Mouse (Mus musculus): ENCODE measurements around the gene Zfand2b. TPM values are rescaled to one million over a fixed set of nuclear protein-coding genes. Genes with fewer than 3 reads are reported as not detected.

Zfand2b gene
- polyA plus RNA-seq (2014; fragmentation: Nextera tagmentation; extraction: Ambion mirVana) = 39.6 and 40.0 TPM in 2 replicates

- H3K36me3 ChIP-seq (ENCODE audit: control insufficient read depth, insufficient read depth, low read length) = peaks cover 31% of the 10 kb centered on the region
- peak within 1 kb of the TSS; percentile 70 for H3K27ac ChIP-seq (ENCODE audit: low read depth, low read length)
- ATAC-seq (ENCODE audit: low FRiP score, low TSS enrichment) = peak; percentile 98
- H3K9me3 ChIP-seq (ENCODE audit: control insufficient read depth, low read length) = no peaks in the 10 kb centered on the region
- H3K4me3 ChIP-seq (ENCODE audit: low read length) = peak within 1 kb of the TSS; percentile 68
- H3K4me2 ChIP-seq (replicated peaks; ENCODE audit: low read depth, low read length) = peak within 1 kb of the TSS; percentile 48
- H3K27me3 ChIP-seq (ENCODE audit: control insufficient read depth, insufficient read depth, low read length) = no peaks in the 10 kb centered on the region
- peaks cover 5% of the 10 kb centered on the region for H3K4me1 ChIP-seq (ENCODE audit: control insufficient read depth, insufficient read depth, low read length)
- peak within 1 kb of the TSS; percentile 68 for H3K9ac ChIP-seq (ENCODE audit: low read depth, low read length)
- WGBS = 2% methylated on average over 57 of the region's 59 CpGs
These were observed at the start of gene Zfand2b for GRCm38 (mm10) chr1:75168472-75169464. Zfand2b (plus strand) TSS chr1:75168646.

DNA sequence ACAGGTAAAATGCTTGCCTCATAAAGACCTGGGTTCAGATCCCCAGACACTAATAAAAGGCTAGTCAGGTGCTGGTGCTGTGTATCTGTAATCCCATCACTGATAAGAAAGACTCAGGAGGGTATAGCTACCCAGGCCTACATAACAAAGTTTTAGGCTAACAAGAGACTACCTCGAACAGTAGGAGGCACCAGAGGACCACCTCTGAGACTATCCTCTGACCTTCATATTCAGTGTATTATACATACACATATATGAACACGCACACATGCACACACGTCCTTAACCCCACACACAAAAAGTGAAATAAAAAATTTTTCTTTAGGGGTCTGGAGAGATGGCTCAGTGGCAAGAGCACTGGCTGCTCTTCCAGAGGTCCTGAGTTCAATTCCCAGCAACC, 46.2 kb upstream of the Zfand2b start:
- H3K9ac ChIP-seq (ENCODE audit: low read depth, low read length) = no peak overlapping the region
- H3K4me2 ChIP-seq (replicated peaks; ENCODE audit: low read depth, low read length) = no peak overlapping the region
- H3K27me3 ChIP-seq (ENCODE audit: control insufficient read depth, insufficient read depth, low read length) = no peaks in the 10 kb centered on the region
- no peak overlapping the region for H3K4me3 ChIP-seq (ENCODE audit: low read length)
- no peaks in the 10 kb centered on the region for H3K36me3 ChIP-seq (ENCODE audit: control insufficient read depth, insufficient read depth, low read length)
- H3K9me3 ChIP-seq (ENCODE audit: control insufficient read depth, low read length) = no peaks in the 10 kb centered on the region
- H3K4me1 ChIP-seq (ENCODE audit: control insufficient read depth, insufficient read depth, low read length) = no peaks in the 10 kb centered on the region
- 77% methylated on average over 3 of the region's 3 CpGs for WGBS
- no peak for ATAC-seq (ENCODE audit: low FRiP score, low TSS enrichment)
- H3K27ac ChIP-seq (ENCODE audit: low read depth, low read length) = no peak overlapping the region

DNA sequence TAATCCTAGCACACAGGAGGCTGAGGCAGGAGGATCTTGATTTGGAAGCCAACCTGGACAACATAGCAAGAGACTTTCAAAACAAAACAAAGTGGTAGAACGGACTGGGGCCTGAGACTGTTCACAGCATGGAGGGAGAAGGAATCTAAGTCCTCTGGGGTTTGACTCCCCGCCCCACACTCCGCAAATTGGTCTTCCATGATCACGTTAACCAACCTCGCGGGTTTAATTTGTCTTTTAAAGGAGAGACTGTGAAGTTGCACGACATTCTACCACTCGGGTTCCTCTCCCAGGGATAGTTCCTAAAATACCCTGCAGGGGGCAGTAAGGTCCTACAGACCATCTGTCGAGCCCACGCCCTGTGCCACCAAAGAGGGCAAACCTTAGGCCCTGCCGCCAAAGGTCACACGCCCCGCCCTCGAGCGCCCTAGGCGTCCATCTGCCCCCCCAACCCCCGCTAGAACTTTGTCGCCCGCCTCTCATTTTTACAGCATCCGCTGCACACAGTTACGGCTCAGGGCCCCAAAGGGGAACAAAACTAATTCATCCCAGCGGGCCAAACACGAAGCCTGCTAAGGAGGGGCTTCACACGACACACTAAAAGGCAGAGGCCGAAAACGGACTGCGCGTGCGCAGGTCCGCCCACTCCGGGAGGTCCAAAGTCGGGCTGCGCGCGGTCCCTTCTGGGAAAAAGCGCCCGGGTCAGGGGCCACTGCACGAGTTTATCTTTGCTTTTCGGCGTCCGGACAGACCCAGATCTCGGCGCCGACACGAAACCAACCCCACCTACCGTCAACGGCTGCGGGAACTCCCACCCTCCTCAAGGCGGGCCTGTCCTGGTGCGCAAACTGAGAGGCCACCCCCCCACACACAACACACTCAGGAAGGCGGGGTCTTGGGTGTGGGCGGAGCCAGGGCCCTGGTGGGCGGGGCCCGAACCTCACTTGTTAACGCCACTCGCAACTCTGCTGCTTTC, 43.8 kb upstream of the Zfand2b start, which contains the start of gene Nhej1:
TSS of gene Nhej1 (minus strand) at position 855 of the 976 bp plus-strand sequence.
- peak within 1 kb of the TSS; percentile 54 for H3K4me3 ChIP-seq (ENCODE audit: low read length)
- 1% methylated on average over 56 of the region's 56 CpGs for WGBS
- H3K4me1 ChIP-seq (ENCODE audit: control insufficient read depth, insufficient read depth, low read length) = no peaks in the 10 kb centered on the region
- H3K9ac ChIP-seq (ENCODE audit: low read depth, low read length) = peak within 1 kb of the TSS; percentile 65
- H3K36me3 ChIP-seq (ENCODE audit: control insufficient read depth, insufficient read depth, low read length) = no peaks in the 10 kb centered on the region
- ATAC-seq (ENCODE audit: low FRiP score, low TSS enrichment) = peak; percentile 97
- H3K9me3 ChIP-seq (ENCODE audit: control insufficient read depth, low read length) = no peaks in the 10 kb centered on the region
- peak within 1 kb of the TSS; percentile 53 for H3K4me2 ChIP-seq (replicated peaks; ENCODE audit: low read depth, low read length)
- H3K27me3 ChIP-seq (ENCODE audit: control insufficient read depth, insufficient read depth, low read length) = no peaks in the 10 kb centered on the region
- H3K27ac ChIP-seq (ENCODE audit: low read depth, low read length) = peak within 1 kb of the TSS; percentile 95

- 39% methylated on average over 5 of the region's 5 CpGs for WGBS
- H3K36me3 ChIP-seq (ENCODE audit: control insufficient read depth, insufficient read depth, low read length) = no peaks in the 10 kb centered on the region
- peak overlapping the region; percentile 53 for H3K4me2 ChIP-seq (replicated peaks; ENCODE audit: low read depth, low read length)
- H3K27ac ChIP-seq (ENCODE audit: low read depth, low read length) = no peak overlapping the region; the same call in 1 of the 2 replicates
- no peaks in the 10 kb centered on the region for H3K4me1 ChIP-seq (ENCODE audit: control insufficient read depth, insufficient read depth, low read length)
- no peaks in the 10 kb centered on the region for H3K27me3 ChIP-seq (ENCODE audit: control insufficient read depth, insufficient read depth, low read length)
- H3K9ac ChIP-seq (ENCODE audit: low read depth, low read length) = no peak overlapping the region
- ATAC-seq (ENCODE audit: low FRiP score, low TSS enrichment) = peak; percentile 7; the same call in 1 of the 2 replicates
- H3K9me3 ChIP-seq (ENCODE audit: control insufficient read depth, low read length) = no peaks in the 10 kb centered on the region
- H3K4me3 ChIP-seq (ENCODE audit: low read length) = peak overlapping the region; percentile 54
These were observed 43.0 kb upstream of the Zfand2b start for GRCm38 (mm10) chr1:75125418-75125817.

GRCm38 (mm10) chr1:75128641-75129040, 39.8 kb upstream of the Zfand2b start:
- Histone ChIP-seq H3K27ac (ENCODE audit: low read depth, low read length) (no peak overlapping the region), H3K4me3 (ENCODE audit: low read length) (no peak overlapping the region), H3K36me3 (ENCODE audit: control insufficient read depth, insufficient read depth, low read length) (no peaks in the 10 kb centered on the region), H3K4me2 (replicated peaks; ENCODE audit: low read depth, low read length) (no peak overlapping the region), H3K4me1 (ENCODE audit: control insufficient read depth, insufficient read depth, low read length) (no peaks in the 10 kb centered on the region), H3K9ac (ENCODE audit: low read depth, low read length) (no peak overlapping the region), H3K27me3 (ENCODE audit: control insufficient read depth, insufficient read depth, low read length) (no peaks in the 10 kb centered on the region), H3K9me3 (ENCODE audit: control insufficient read depth, low read length) (no peaks in the 10 kb centered on the region)
- ATAC-seq (ENCODE audit: low FRiP score, low TSS enrichment) = no peak
- WGBS = 76% methylated on average over 3 of the region's 3 CpGs

GRCm38 (mm10) chr1:75133421-75134207, 34.8 kb upstream of the Zfand2b start, which contains the start of gene Slc23a3:
Slc23a3 (minus strand) TSS chr1:75133890.
- no peaks in the 10 kb centered on the region for H3K4me1 ChIP-seq (ENCODE audit: control insufficient read depth, insufficient read depth, low read length)
- ATAC-seq (ENCODE audit: low FRiP score, low TSS enrichment) = peak; percentile 21; the same call in 1 of the 2 replicates
- WGBS = 59% methylated on average over 12 of the region's 12 CpGs
- no peak within 1 kb of the TSS for H3K27ac ChIP-seq (ENCODE audit: low read depth, low read length)
- no peak within 1 kb of the TSS for H3K4me2 ChIP-seq (replicated peaks; ENCODE audit: low read depth, low read length)
- H3K4me3 ChIP-seq (ENCODE audit: low read length) = no peak within 1 kb of the TSS
- H3K36me3 ChIP-seq (ENCODE audit: control insufficient read depth, insufficient read depth, low read length) = peaks cover 26% of the 10 kb centered on the region
- H3K27me3 ChIP-seq (ENCODE audit: control insufficient read depth, insufficient read depth, low read length) = no peaks in the 10 kb centered on the region
- no peaks in the 10 kb centered on the region for H3K9me3 ChIP-seq (ENCODE audit: control insufficient read depth, low read length)
- no peak within 1 kb of the TSS for H3K9ac ChIP-seq (ENCODE audit: low read depth, low read length)

- H3K4me3 ChIP-seq (ENCODE audit: low read length) = no peak overlapping the region
- no peak overlapping the region for H3K4me2 ChIP-seq (replicated peaks; ENCODE audit: low read depth, low read length)
- 79% methylated on average over 6 of the region's 6 CpGs for WGBS
- H3K9ac ChIP-seq (ENCODE audit: low read depth, low read length) = no peak overlapping the region
- peaks cover 37% of the 10 kb centered on the region for H3K36me3 ChIP-seq (ENCODE audit: control insufficient read depth, insufficient read depth, low read length)
- H3K4me1 ChIP-seq (ENCODE audit: control insufficient read depth, insufficient read depth, low read length) = peaks cover 5% of the 10 kb centered on the region; the same call in 1 of the 2 replicates
- ATAC-seq (ENCODE audit: low FRiP score, low TSS enrichment) = no peak
- no peaks in the 10 kb centered on the region for H3K27me3 ChIP-seq (ENCODE audit: control insufficient read depth, insufficient read depth, low read length)
- no peaks in the 10 kb centered on the region for H3K9me3 ChIP-seq (ENCODE audit: control insufficient read depth, low read length)
- H3K27ac ChIP-seq (ENCODE audit: low read depth, low read length) = no peak overlapping the region
These were observed 32.2 kb upstream of the Zfand2b start for GRCm38 (mm10) chr1:75136293-75136692.

- H3K36me3 ChIP-seq (ENCODE audit: control insufficient read depth, insufficient read depth, low read length) = peaks cover 37% of the 10 kb centered on the region
- 61% methylated on average over 3 of the region's 3 CpGs for WGBS
- ATAC-seq (ENCODE audit: low FRiP score, low TSS enrichment) = no peak
These were observed 31.7 kb upstream of the Zfand2b start for GRCm38 (mm10) chr1:75136730-75137129.

More at GRCm38 (mm10) chr1:75136730-75137129, 31.7 kb upstream of the Zfand2b start:
- no peak overlapping the region for H3K9ac ChIP-seq (ENCODE audit: low read depth, low read length)
- H3K4me2 ChIP-seq (replicated peaks; ENCODE audit: low read depth, low read length) = no peak overlapping the region
- H3K27ac ChIP-seq (ENCODE audit: low read depth, low read length) = no peak overlapping the region
- no peaks in the 10 kb centered on the region for H3K9me3 ChIP-seq (ENCODE audit: control insufficient read depth, low read length)
- no peaks in the 10 kb centered on the region for H3K27me3 ChIP-seq (ENCODE audit: control insufficient read depth, insufficient read depth, low read length)
- H3K4me1 ChIP-seq (ENCODE audit: control insufficient read depth, insufficient read depth, low read length) = peaks cover 5% of the 10 kb centered on the region; the same call in 1 of the 2 replicates
- no peak overlapping the region for H3K4me3 ChIP-seq (ENCODE audit: low read length)

All from kidney, embryonic 14.5 days (tissue).